Mouse (Mus musculus) kidney, adult 2 months (tissue): ENCODE results near the gene Nkap. TPM values are rescaled to one million over a fixed set of nuclear protein-coding genes. Genes with fewer than 3 reads are reported as not detected.

Experiments
- DNase-seq: peaks from one replicate; pipeline ENCODE4 v3.0.0; 2021
- H3K27ac ChIP-seq: fragments of 200-500 bp; 2 replicates; pipeline ENCODE4 v1.5.1; 2012; ENCODE audit warnings: low read depth, low read length, control low read depth, inconsistent platforms; ENCODE audit not compliant: insufficient read depth
- H3K27me3 ChIP-seq: fragments of 200-500 bp; replicated peaks from 2 replicates; pipeline ENCODE4 v1.6.1; 2012; ENCODE audit warnings: mild to moderate bottlenecking, moderate library complexity, low read length, inconsistent platforms; ENCODE audit not compliant: control insufficient read depth, insufficient read depth
- H3K36me3 ChIP-seq: fragments of 200-500 bp; 2 replicates; pipeline ENCODE4 v1.6.1; 2012; ENCODE audit warnings: mild to moderate bottlenecking, moderate library complexity, low read length, inconsistent platforms; ENCODE audit not compliant: control insufficient read depth, insufficient read depth
- H3K4me1 ChIP-seq: fragments of 200-500 bp; 2 replicates; pipeline ENCODE4 v1.6.1; 2011; ENCODE audit warnings: low read length; ENCODE audit not compliant: control insufficient read depth, insufficient read depth
- H3K4me3 ChIP-seq: fragments of 200-500 bp; 2 replicates; pipeline ENCODE4 v1.5.1; 2011; ENCODE audit warnings: mild to moderate bottlenecking, low read depth, low read length, control low read depth; ENCODE audit not compliant: insufficient read depth
- CTCF ChIP-seq: fragments of 200-500 bp; conservative IDR thresholded peaks from 2 replicates; pipeline ENCODE4 v1.5.1; 2011; ENCODE audit warnings: low read depth, mild to moderate bottlenecking, control low read depth, low read length, moderate library complexity, mixed read lengths; ENCODE audit not compliant: insufficient read depth, insufficient read length
- POLR2A ChIP-seq: fragments of 200-500 bp; IDR thresholded peaks from one replicate; pipeline ENCODE4 v1.6.1; 2011; ENCODE audit warnings: low read depth, low read length, control low read depth
- WGBS: fragments of 180-500 bp; shearing (Covaris S2); methylation state at CpG from one replicate; pipeline ENCODE4 v1.1.7; 2018; 5-methylcytosine and 5-hydroxymethylcytosine counted together
- polyA plus RNA-seq: library from polyadenylated mRNA; depleted of rRNA; stranded (reverse); fragments of >200 nt; gene quantifications from 2 replicates; pipeline ENCODE4 v1.2.3, GENCODE M21; 2012

The Nkap gene
- polyA plus RNA-seq, 1 experiment: 2.5 TPM

DNA sequence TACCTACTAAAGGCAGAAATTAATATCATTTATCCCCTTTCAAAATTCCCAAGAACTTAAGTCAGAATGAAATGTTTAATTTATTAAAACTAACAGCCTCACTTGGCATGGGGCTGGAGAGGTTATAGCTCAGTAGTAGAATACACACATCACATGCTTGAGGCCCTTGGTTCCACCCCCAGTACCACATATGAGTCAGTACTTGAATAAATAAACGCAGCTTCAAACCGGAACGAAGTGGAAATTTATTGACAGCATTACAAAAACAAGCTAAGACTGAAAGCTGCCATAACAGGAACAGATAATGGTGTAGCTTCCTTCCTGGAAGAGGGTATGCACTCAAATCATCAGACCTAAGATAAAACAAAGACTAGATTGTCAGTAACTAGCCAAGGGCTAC, 35.1 kb upstream of the Nkap start:
- Histone ChIP-seq H3K27ac (no peak overlapping the region), H3K4me1 (no peaks in the 10 kb centered on the region), H3K36me3 (no peaks in the 10 kb centered on the region), H3K4me3 (no peak overlapping the region), H3K27me3 (no peaks in the 10 kb centered on the region)
- DNase-seq: no peak
- WGBS: 56% methylated on average over 3 of the region's 3 CpGs
- TF ChIP-seq CTCF: no peak
- no peak for TF ChIP-seq POLR2A

DNA sequence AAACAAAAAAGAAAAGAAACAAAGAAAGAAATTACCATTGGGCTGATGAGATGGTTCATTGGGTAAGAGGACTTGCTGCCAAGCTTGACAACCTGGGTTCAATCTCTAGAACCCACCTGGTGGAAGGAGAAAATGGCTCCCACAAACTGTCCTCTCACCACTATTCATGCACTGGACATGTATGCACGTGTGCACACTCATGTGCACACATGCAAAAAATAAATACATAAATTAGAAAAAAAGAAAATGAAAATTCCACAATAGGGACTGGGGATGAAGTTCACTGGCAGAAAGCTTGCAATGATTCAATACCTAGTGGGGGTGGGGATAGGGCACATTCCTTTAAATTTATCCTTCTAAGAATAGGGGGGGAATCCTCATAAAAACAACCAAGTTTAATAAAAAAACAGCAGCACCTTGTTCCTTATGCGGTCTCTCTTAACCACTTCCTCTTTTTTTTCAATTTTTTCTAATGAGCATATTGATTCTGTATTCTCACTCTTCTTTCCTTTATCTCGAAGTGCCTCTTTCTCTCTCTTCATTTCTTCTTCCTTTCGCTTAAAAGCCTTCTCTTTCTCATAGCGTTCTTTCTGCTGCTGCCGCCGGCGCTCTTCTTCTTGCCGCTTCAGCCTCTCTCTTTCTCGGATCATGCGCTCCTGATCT, 31.4 kb upstream of the Nkap start:
- Histone ChIP-seq H3K27ac (no peak overlapping the region), H3K4me1 (no peaks in the 10 kb centered on the region), H3K36me3 (no peaks in the 10 kb centered on the region), H3K4me3 (no peak overlapping the region), H3K27me3 (no peaks in the 10 kb centered on the region)
- no peak for DNase-seq
- WGBS: 94% methylated on average over 11 of the region's 11 CpGs
- TF ChIP-seq CTCF (no peak), POLR2A (no peak)

DNA sequence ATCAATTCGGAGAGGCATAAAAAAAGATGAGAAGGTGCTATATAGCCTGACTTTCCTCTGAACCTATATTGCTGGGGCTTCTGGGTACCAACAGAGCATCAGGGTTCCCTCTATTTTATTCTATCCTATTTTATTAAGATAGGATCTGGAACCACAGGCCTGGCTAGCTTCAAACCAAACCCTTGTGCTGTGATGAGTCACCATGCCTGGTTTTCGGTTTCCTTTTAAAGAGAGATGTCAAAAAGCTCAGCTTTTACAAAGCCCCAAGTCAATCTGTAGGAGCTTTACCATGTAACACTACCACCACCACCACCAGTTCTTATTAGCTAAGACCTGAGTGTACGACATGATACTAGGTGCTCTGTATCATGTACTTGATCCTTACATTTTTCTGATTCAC, 27.9 kb upstream of the Nkap start:
- WGBS: 99% methylated on average over 3 of the region's 3 CpGs

DNA sequence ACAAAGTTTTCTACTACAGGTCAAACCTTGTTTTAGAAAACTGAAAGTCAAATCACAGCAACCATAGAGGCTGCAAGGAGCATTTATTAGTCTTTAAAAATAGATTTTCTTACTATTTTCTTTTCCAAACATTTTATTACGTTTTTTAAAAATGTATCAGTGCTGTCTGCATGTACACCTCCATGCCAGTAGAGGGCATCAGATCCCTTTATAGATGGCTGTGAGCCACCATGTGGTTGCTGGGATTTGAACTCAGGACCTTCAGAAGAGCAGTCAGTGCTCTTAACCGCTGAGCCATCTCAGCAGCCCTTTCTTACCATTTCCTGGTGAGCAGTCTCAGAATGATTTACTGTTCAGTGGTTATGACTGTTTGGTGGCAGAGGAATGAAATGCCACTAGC, 22.8 kb upstream of the Nkap start:
- H3K36me3 ChIP-seq: no peaks in the 10 kb centered on the region; the same call in 1 of the 2 replicates
- DNase-seq: no peak
- H3K27me3 ChIP-seq: no peaks in the 10 kb centered on the region
- TF ChIP-seq CTCF: peak; percentile 26; the same call in 1 of the 2 replicates
- no peak for TF ChIP-seq POLR2A
- no peak overlapping the region for H3K27ac ChIP-seq
- no peak overlapping the region for H3K4me3 ChIP-seq
- no peaks in the 10 kb centered on the region for H3K4me1 ChIP-seq
- WGBS: 70% methylated on average over 2 of the region's 2 CpGs

More for the DNA sequence above, 27.9 kb upstream of the Nkap start:
- TF ChIP-seq POLR2A (no peak), CTCF (no peak)
- DNase-seq: no peak
- Histone ChIP-seq H3K27ac (no peak overlapping the region), H3K4me3 (no peak overlapping the region), H3K4me1 (no peaks in the 10 kb centered on the region), H3K36me3 (no peaks in the 10 kb centered on the region; the same call in 1 of the 2 replicates), H3K27me3 (no peaks in the 10 kb centered on the region)

DNA sequence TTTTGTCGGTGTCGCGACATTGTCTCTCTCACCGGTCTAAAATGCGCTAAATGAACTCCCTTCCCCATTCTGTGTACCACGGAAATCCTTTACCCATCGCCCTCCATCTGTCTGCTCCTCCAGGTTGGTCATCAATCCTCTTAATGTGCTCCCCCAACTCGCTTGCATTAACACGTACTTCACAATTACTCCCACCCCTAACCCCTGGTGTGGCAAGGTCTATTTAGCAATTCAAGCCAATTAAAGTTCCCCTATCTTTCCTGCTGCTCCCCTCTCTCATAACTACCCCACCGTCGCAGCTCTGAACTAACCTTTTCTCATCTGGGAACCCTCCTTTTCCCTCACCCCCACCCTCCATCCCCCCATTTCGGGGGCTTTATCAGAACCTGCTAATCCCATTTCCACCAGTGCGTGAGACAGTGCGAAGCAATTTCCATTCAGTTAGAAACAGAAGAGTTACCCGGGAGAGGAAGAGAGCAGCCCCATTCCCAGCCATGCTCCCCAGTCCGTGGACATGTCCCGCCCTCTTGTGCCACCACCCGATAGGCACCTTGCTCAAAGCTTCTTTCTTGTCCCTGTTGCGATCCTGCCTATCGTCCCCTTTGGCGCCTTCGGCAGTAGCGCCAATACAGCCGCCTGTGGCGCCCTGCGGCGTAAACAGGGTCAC, 16.9 kb upstream of the Nkap start:
- Histone ChIP-seq H3K36me3 (no peaks in the 10 kb centered on the region), H3K4me1 (no peaks in the 10 kb centered on the region), H3K27ac (peak overlapping the region; percentile 76), H3K4me3 (peak overlapping the region; percentile 93), H3K27me3 (no peaks in the 10 kb centered on the region)
- WGBS: 0% methylated on average over 27 of the region's 27 CpGs
- TF ChIP-seq CTCF (no peak), POLR2A (no peak)
- DNase-seq: no peak

DNA sequence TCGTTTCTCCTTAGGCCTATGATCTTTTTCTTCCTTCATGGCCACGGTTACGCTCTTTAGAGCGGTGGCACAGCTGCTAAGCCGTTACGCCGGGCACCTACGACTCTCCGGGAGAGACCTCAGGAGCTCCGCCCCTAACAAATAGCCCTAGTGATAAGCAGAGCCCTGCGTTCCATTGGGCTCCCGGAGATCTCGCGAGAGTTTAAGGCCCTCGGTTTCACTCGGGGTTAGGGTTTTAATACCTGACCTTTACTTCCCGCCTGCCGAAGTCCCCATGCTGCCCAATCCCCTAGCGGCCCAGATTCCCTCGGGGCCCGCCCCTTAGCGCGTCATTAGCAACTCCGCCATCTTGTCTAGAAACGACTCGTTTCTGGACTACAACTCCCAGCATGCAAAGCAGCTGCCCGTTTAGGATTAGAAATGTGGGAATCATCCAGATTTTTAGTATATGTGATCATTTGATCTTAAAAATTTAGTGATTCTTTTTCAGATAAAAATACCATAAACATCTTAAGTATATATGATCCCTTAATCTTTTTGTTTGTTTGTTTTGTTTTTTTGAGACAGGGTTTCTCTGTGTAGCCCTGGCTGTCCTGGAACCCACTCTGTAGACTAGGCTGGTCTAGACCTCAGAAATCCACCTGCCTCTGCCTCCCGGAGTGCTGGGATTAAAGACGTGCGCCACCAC, 16.3 kb upstream of the Nkap start, which contains the start of gene Upf3b:
Gene Upf3b (minus strand): TSS at position 130 of the 688 bp plus-strand sequence.
- no peaks in the 10 kb centered on the region for H3K36me3 ChIP-seq
- H3K27ac ChIP-seq: peak within 1 kb of the TSS; percentile 76
- H3K4me1 ChIP-seq: no peaks in the 10 kb centered on the region
- peak; percentile 97 for DNase-seq
- H3K4me3 ChIP-seq: peak within 1 kb of the TSS; percentile 93
- H3K27me3 ChIP-seq: no peaks in the 10 kb centered on the region
- TF ChIP-seq CTCF (no peak), POLR2A (peak; percentile 44)
- WGBS: 2% methylated on average over 30 of the region's 30 CpGs

DNA sequence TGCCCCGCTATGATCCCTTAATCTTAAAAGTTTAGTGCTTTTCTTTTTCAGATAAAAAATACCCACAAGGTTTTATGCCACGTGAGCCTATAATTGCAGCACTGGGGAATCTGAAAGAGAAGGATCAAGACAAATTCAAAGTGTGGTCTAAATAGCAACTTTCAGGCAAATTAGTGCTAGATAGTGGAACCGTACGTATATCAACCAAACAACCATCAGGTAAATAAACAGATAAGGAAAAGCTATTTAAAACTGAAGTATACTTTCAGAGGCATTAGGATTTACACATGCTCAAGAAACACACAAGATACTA, 15.8 kb upstream of the Nkap start:
- no peaks in the 10 kb centered on the region for H3K4me1 ChIP-seq
- H3K4me3 ChIP-seq: no peak overlapping the region
- H3K27me3 ChIP-seq: no peaks in the 10 kb centered on the region
- H3K27ac ChIP-seq: no peak overlapping the region
- H3K36me3 ChIP-seq: no peaks in the 10 kb centered on the region
- DNase-seq: no peak
- TF ChIP-seq CTCF (no peak), POLR2A (no peak)
- 83% methylated on average over 4 of the region's 4 CpGs for WGBS
